Mouse (Mus musculus) testis, postnatal 10 days (tissue): ENCODE data around the gene Tyro3.
A peak's percentile ranks its signal among the peaks of the same experiment; 100 is the strongest.

Experiments
- DNase-seq: peaks from one replicate; pipeline ENCODE4 v3.0.0; 2021; ENCODE audit warnings: low spot score

The Tyro3 gene

GRCm38 (mm10) chr2:119797279-119797783, at the start of gene Tyro3:
Gene Tyro3, plus strand, starts transcription at chr2:119797733.
- DNase-seq = no peak

GRCm38 (mm10) chr2:119749260-119749659, 48.3 kb upstream of the Tyro3 start:
- no peak for DNase-seq

- DNase-seq = no peak
Measured at GRCm38 (mm10) chr2:119757601-119758100, 39.9 kb upstream of the Tyro3 start.

DNA sequence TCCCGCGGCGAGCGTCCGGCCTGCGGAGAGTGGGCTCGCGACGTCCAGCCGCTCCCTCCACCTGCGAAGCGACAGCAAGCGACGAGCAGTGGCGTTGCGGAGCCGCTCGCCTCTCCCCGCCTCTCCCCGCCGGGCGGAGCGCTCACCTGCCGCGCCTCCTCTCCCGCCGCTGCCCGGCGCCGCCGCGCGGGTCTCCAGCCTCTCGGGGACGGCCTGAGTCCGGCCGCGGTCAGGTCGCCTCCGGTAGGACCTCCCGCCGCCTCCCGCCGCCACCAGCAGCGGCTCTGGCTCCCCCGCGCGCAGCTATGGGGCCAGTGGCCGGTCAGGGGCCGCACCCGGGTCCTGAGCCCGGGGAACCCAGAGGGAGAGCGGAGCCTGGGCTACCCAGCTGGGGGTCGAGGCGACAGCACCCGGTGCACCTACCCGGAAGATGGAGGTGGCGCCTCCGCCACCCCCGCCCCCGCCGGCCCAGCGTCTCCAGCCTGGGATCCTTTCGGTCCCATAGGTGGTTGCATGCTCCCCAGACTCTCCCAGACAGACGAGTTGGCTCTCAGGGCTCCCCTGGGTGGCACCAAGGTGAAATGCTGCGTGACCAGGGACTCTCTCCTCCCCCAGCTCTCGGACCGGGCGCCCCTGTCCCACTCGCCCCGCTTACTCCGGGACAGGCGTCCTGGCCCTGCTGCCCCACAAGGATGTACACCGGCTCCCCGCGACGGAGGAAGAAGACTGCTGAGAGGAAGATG, 39.3 kb upstream of the Tyro3 start:
- DNase-seq = no peak

DNA sequence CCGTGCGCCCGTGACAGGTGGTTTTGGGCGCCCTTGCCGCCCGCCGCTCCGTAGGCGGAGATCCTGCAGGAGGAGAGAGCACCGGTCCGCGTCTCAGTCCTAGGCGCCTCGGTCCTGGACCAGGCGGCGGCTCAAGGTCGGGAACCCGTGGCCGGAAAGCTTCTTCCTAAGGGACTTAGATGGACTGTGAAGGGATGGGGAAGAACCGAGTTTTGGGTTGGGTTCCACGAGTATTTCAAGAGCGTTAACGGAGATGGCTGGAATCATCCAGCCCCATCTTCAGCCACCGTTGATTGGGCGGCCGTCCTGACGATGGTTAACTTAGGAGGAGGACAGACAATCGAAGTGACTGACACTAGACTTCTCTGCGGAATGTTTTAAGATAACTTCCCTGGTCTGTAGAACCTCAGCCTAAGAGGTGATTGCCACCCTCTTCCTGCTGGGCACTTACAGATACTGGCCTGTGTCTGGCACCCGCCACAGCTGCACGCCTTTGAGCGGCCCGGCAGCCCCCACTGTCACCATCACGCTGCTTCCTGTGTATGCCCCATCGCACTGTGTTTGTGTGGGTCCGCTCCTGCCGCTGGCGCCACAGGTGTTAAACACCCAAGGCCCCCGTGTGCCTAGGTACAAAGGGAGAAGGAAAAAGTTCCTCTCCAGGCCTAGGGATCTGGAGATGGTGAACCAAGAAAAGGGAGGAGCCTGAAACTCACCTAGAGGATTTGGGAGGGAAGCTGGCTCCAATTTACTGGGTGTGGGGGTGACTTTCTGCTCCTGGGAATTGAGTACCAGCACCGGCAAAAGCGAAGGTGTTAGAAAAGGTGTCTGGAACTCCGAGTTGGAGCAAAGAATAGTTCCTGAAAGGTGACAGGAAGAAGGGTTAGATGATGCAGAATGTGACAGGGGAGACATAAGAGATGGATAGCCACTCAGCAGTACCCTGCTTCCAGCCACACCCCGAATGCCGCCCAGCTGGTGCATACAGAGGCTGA, 38.4 kb upstream of the Tyro3 start:
- DNase-seq = no peak

GRCm38 (mm10) chr2:119760251-119760650, 37.3 kb upstream of the Tyro3 start, which contains the start of gene Ltk:
Gene Ltk, minus strand, starts transcription at chr2:119760431.
- DNase-seq = no peak

DNA sequence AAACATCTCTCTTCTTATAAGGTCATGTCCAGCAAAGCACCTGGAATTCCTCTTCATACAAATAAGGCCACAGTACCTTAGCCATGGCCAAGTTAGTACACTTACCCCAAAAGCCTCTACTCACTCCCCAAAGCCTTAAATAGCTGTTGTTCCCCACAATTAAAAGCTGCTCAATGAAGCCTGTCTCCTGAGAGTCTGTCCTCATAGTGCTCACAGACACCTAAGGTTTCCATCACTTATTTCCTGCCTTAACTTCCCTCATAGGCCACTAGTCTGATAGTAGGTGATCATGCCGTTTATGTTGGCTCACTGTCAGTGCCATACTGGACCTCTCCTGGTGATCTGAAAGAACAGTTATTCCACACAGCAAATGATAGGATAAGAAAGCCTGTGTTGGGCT, 35.3 kb upstream of the Tyro3 start:
- DNase-seq = no peak

- no peak for DNase-seq
Measured at GRCm38 (mm10) chr2:119763924-119764323, 33.6 kb upstream of the Tyro3 start.

- DNase-seq = no peak
Measured at GRCm38 (mm10) chr2:119767246-119767645, 30.3 kb upstream of the Tyro3 start.

DNA sequence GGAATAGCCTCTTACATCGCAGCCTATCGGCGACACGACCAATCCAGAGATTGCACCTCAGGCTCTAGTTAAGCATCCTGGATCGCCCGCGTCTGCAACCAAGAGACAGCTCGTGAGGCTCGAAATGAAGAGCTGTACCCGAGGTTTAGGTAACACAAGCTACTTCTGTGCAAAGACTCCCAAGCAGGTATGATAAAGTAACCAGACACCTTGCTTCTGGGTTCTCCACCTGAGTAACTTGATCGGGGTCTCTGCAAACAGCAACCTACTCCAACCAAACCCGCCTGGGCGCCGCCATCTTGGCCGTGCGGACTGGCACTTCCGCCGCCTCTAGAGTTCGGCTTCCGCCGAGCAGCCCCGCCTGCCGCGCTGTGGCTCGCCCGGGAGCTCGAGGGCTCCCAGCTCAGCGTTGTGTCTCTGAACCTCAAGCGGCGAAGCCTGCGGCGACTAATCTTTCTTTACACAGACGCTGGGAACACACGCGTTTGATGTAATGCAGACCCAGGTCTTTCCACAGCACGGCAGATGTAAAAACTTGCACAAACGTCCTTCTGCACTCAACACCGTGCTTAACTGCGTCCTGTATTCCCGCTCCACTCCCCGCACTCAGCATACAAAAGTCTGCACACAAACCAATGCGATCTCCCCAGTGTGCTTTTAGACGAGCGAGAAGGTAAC, 10.2 kb upstream of the Tyro3 start, which contains the start of gene Rpap1:
TSS of gene Rpap1 (minus strand) at position 332 of the 678 bp plus-strand sequence.
- peak; percentile 88 for DNase-seq

GRCm38 (mm10) chr2:119789996-119790395, 7.5 kb upstream of the Tyro3 start:
- DNase-seq = no peak

DNA sequence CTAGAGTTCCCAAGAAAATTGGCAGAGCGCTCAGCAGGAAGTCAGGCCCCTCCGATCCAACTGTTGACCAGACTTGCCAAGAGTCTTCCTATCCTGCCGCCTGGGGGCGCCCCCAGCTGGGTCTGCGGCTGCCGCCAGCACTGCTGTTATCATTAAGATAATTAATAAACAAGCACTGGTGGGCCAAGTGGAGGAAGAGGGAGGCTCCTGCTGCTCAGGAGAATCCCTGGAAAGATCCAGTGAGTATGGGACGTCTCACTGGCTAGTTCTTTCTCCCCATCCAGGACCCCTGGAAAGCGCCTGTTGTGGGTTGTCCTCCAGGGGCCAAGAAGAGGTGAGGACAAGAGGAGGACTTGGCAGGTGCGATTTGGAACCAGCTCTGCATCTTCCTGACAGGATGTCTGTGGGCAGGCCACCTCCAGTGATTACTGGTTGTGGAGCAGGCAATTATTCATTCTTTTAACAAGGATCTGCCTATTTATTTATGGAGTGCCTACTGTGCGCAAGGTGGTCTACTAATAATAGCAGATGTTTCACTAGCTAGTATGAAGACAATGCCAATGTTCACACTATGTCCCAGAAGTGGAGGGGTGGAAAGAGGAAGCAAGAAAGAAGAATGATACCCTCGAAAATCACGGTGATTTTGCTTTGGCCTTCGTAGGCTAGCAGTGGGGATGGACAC, 854 bp downstream of the Tyro3 start:
- peak; percentile 90 for DNase-seq

GRCm38 (mm10) chr2:119799181-119799960, 1.8 kb downstream of the Tyro3 start:
- peak; percentile 81 for DNase-seq

GRCm38 (mm10) chr2:119799961-119800550, 2.5 kb downstream of the Tyro3 start:
- DNase-seq = no peak

DNA sequence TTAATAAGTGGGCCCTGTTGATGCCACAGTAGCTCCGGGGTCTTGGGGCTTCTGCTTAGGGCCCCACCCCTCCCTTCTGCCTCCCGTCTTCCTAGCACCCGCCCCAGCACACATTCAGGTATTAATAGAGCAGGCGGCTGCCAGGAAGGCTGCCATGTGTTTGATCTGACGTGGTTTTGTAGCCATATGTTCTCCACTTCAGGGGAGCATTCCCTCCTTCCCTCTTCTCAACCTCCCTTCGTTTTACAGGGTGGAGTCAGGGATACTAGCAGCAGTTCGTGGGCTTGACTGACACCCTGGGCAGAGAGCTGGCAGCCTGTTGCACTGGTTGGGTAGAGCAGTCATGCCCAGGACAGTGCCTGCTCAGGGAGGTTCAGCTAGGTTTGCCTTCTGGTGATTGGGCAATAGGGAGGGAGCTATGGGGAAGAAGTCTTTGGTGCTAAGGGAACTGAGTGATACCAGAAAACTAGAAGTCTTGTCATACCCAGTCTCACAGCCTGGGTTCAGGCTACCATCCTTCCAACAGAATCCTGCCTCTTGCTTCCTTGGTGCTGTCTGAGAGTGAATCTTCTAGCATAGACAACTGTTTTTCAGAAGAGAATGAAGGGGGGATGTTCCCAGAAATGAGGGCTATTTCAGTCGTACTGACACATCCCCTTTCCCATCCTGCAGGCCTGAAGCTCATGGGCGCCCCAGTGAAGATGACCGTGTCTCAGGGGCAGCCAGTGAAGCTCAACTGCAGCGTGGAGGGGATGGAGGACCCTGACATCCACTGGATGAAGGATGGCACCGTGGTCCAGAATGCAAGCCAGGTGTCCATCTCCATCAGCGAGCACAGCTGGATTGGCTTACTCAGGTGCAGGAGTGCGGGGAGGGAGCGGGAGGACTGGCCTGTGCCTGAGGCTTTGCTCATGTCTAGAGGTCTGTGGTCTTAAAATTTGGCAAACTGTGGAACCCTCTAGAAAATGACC, 3.6 kb downstream of the Tyro3 start:
- no peak for DNase-seq

DNA sequence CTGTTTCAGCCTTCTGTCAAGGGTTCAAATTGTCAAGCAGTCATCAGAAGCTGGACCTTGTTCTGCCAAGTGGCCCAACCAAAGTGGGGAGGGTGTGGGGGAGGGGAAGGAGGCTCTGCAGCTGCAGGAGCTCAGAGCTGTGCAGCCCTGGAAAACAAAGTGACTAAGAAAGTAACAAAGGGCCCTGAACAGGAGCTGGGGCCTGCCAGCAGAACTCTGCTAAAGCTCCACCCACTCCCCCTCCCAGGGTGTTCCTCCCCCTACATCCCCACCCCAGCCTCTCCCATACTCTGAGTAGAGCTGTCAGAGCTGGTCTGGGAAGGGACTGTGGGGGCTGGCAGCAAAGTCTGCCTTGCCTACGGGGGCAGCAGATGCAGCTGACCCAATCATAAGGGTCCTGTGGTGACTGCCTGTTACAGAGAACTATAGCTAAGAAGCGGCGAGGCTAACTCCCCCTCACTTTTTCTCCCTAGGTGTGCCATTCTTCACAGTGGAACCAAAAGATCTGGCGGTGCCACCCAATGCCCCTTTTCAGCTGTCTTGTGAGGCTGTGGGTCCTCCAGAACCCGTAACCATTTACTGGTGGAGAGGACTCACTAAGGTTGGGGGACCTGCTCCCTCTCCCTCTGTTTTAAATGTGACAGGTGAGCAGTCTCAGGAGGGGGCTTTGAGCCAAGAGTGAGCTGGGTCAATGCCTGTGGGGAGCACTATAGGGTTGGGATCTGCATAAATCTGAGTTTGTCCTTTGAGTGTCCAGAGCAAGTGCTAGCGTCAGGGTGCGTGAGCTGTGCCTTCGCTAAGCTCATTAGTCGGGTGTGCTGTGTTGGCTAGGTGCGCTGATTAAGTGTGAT, 5.5 kb downstream of the Tyro3 start:
- peak; percentile 83 for DNase-seq

GRCm38 (mm10) chr2:119803618-119804274, 6.2 kb downstream of the Tyro3 start:
- peak; percentile 68 for DNase-seq
